Mouse (Mus musculus): ENCODE results near the gene Mpped1.

GRCm38 (mm10) chr15:83853400-83853811, 74.1 kb downstream of the Mpped1 start:
- TF ChIP-seq CTCF (IDR thresholded peaks at IDR 0.05; ENCODE audit: extremely low read depth, insufficient read depth, insufficient read length, insufficient replicate concordance) (no peak), POLR2A (IDR thresholded peaks at IDR 0.05; ENCODE audit: low read depth, low read length) (no peak)

Data from spleen, adult 2 months (tissue).